Mouse (Mus musculus) bone marrow, adult 2 months (tissue): Measurements from ENCODE around the gene Aimp1. TPM values are rescaled to one million over a fixed set of nuclear protein-coding genes. Genes with fewer than 3 reads are reported as not detected.

Source experiments
- H3K27ac ChIP-seq: fragments of 200-500 bp; 2 replicates; pipeline ENCODE4 v1.5.1; 2012; ENCODE audit warnings: low read depth, mild to moderate bottlenecking, control low read depth, inconsistent platforms, low read length; ENCODE audit not compliant: control insufficient read depth, poor library complexity, insufficient read depth
- H3K4me1 ChIP-seq: fragments of 200-500 bp; 2 replicates; pipeline ENCODE4 v1.6.1; 2011; ENCODE audit warnings: low read length; ENCODE audit not compliant: control insufficient read depth, insufficient read depth
- H3K4me3 ChIP-seq: fragments of 200-500 bp; replicated peaks from 2 replicates; pipeline ENCODE3; 2011; ENCODE audit warnings: mild to moderate bottlenecking, low read depth, low read length, control low read depth; ENCODE audit not compliant: control insufficient read depth
- CTCF ChIP-seq: fragments of 200-500 bp; IDR thresholded peaks from 2 replicates; pipeline ENCODE4 v1.5.1; 2011; ENCODE audit warnings: low read length, control low read depth; ENCODE audit not compliant: control insufficient read depth, insufficient read depth
- POLR2A ChIP-seq: fragments of 200-500 bp; IDR thresholded peaks from 2 replicates; pipeline ENCODE4 v1.6.1; 2011; ENCODE audit warnings: low read depth, mild to moderate bottlenecking, control low read depth, low read length, borderline replicate concordance; ENCODE audit not compliant: control insufficient read depth
- WGBS: fragments of 180-500 bp; shearing (Covaris S2); methylation state at CpG from one replicate; pipeline ENCODE4 v1.1.7; 2018; 5-methylcytosine and 5-hydroxymethylcytosine counted together
- polyA plus RNA-seq: library from polyadenylated mRNA; stranded (reverse); fragments of >200 nt; gene quantifications from 2 replicates; pipeline ENCODE4 v1.2.4, GENCODE M21; 2011; ENCODE audit warnings: low replicate concordance; ENCODE audit not compliant: missing spikeins, insufficient read depth, insufficient read length

Gene Aimp1
- polyA plus RNA-seq, 1 experiment, result 72.9 TPM

DNA sequence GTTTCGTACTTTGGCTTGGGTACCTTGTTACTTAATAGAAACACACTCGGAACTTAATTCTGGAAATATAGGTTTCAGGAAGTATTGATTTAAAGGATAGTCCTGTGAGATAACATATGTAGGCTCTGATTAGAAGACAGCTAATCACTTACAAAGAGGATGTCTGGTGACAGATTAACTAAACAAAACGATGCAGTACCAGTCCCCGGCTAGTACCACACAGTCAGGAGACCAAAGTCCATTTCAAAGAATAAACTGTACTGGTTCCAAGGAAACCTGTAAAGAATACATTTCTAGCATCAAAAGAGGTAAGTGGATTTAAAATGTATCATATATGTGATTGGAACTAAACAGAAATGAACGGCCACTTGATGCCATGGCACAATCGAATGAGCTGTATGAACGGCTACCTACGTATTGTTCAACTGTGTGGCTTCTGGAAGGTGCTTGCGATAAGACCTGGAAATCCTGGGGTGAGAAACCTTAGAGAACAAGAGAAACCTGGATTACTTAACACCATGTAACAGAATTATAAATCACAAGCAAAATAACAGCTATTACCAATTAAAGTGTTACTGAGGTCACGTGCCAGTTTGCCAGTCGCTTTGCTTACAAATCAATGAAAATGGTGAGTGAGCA is 54.5 kb downstream of the Aimp1 start, which contains the start of gene Gimd1:
Gimd1 (plus strand) TSS at position 220 of the 639 bp plus-strand sequence.
- Histone ChIP-seq H3K27ac (no peak within 1 kb of the TSS), H3K4me3 (no peak within 1 kb of the TSS), H3K4me1 (no peaks in the 10 kb centered on the region)
- 85% methylated on average over 11 of the region's 11 CpGs for WGBS
- TF ChIP-seq POLR2A (no peak), CTCF (no peak)

DNA sequence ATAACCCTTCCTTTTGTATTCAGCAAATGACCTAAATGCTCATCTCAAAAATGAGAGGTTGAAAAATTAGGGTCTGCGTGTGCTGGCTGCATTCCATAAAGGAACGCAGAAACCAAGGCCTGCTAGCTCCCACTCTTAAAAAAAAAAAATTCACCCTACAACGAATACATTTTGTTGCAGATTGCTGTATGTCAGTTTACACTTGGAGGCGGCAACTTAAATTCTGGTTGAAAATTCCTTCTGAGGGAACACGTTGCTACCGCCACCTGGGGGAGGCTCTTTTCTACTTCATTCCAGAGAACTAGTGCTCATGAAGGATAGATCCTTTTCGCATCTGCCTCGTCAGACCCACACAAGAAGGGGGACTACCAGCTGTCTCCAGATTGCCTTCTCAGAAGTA is 55.4 kb downstream of the Aimp1 start:
- TF ChIP-seq POLR2A (no peak), CTCF (no peak)
- no peaks in the 10 kb centered on the region for H3K4me1 ChIP-seq
- no peak overlapping the region for H3K27ac ChIP-seq
- no peak overlapping the region for H3K4me3 ChIP-seq
- 60% methylated on average over 8 of the region's 8 CpGs for WGBS

Other genes starting within 250 kb of the Aimp1 start
- gene Gimd1, start 54.5 kb downstream of the Aimp1 start, polyA plus RNA-seq, result not detected in 2 replicates
- gene Tbck, start 226 bp downstream of the Aimp1 start, polyA plus RNA-seq, result 3.0 and 7.0 TPM in 2 replicates